In the genomic region with DNA sequence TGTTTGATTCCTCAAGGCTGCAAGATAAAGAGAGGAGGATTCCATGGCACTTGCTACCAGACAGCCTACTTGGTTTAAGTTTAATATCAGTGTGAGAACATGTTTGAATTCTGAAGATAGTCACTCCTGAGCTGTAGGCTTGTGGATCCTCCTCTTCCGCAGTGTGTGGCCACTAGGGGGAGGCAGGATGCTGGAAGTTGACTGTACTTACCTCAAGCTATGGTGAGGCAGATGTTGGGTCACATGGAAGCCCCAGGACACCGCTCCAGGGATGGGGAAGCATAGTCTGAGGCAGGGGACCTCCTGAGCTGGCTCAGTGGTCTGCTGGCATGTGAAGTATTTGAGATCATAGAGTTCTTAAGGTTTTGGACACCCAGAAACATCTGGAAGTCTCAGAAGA, we compare ENCODE assay signal across 9 mouse cellular contexts.
DNase-seq lines count a peak whose midpoint lies in the region; ATAC-seq and TF ChIP-seq lines count a peak whose summit lies in the region.
"Had no signal": no experiment of that assay in that cellular context is flagged by ENCODE, and none has a peak within 500 bp of the region (broad histone marks: within the 10 kb centered on the region; RNA-seq: fewer than 3 reads in every experiment).

No protein-coding gene starts in this region.

- TF ChIP-seq CTCF in hindbrain, postnatal 0 days (IDR thresholded peaks at IDR 0.05; ENCODE audit: low read depth), result peak; percentile 53
- peak; percentile 27; the same call in 1 of the 2 replicates for TF ChIP-seq CTCF in E14TG2a.4 (conservative IDR thresholded peaks at IDR 0.05; ENCODE audit: low read length)
- peak; percentile 56; the same call in 1 of the 2 replicates for TF ChIP-seq CTCF in brain, embryonic 14.5 days (IDR thresholded peaks at IDR 0.05; ENCODE audit: borderline replicate concordance, extremely low read depth, insufficient read depth, insufficient read length)
- peak; percentile 75 for TF ChIP-seq CTCF in layer of hippocampus, adult 2 months (conservative IDR thresholded peaks at IDR 0.05)

- no peak overlapping the region for H3K9ac ChIP-seq in hindbrain, postnatal 0 days (replicated peaks; ENCODE audit: low read length)
- no peak overlapping the region for H3K9ac ChIP-seq in hindbrain, embryonic 12.5 days
- H3K9ac ChIP-seq in heart, embryonic 11.5 days (ENCODE audit: low read depth, low read length), result no peak overlapping the region
- H3K9ac ChIP-seq: hindbrain, embryonic 15.5 days had no signal

- no peaks in the 10 kb centered on the region for H3K9me3 ChIP-seq in hindbrain, postnatal 0 days (ENCODE audit: low read length)
- no peaks in the 10 kb centered on the region for H3K9me3 ChIP-seq in hindbrain, embryonic 12.5 days (replicated peaks)
- H3K9me3 ChIP-seq in E14TG2a.4 (ENCODE audit: low read length), result no peaks in the 10 kb centered on the region
- H3K9me3 ChIP-seq in heart, embryonic 11.5 days (replicated peaks; ENCODE audit: control insufficient read depth, low read length), result no peaks in the 10 kb centered on the region
- H3K9me3 ChIP-seq: hindbrain, embryonic 15.5 days had no signal

- H3K27ac ChIP-seq in hindbrain, postnatal 0 days, result no peak overlapping the region
- H3K27ac ChIP-seq in hindbrain, embryonic 12.5 days, result no peak overlapping the region
- no peak overlapping the region for H3K27ac ChIP-seq in layer of hippocampus, adult 2 months
- H3K27ac ChIP-seq in heart, embryonic 11.5 days (ENCODE audit: low read depth, low read length), result no peak overlapping the region
- H3K27ac ChIP-seq: hindbrain, embryonic 15.5 days had no signal

- WGBS in hindbrain, postnatal 0 days, result 36% methylated on average over 2 of the region's 2 CpGs
- WGBS in hindbrain, embryonic 12.5 days, result 30% methylated on average over 2 of the region's 2 CpGs
- 20% methylated on average over 2 of the region's 2 CpGs for WGBS in heart, embryonic 11.5 days (ENCODE audit: insufficient replicate concordance)

- peak; percentile 11 for DNase-seq in hindbrain, postnatal 0 days (ENCODE audit: low spot score)
- DNase-seq in brain, embryonic 14.5 days (ENCODE audit: low read depth), result peak; percentile 40
- DNase-seq in layer of hippocampus, adult 2 months (ENCODE audit: low spot score in 2 of 2), result peak; percentile 9 to 29
- DNase-seq in right cerebral cortex, postnatal 4 days, result peak; percentile 32
- DNase-seq in B cell, adult 2 months, result no peak

- ATAC-seq in hindbrain, postnatal 0 days, result no peak
- no peak for ATAC-seq in hindbrain, embryonic 12.5 days (ENCODE audit: low FRiP score)
- ATAC-seq in heart, embryonic 11.5 days (replicated peaks; ENCODE audit: insufficient number of reproducible peaks, low FRiP score, low TSS enrichment), result no peak

- no peak for TF ChIP-seq POLR2A in brain, embryonic 14.5 days (IDR thresholded peaks at IDR 0.05; ENCODE audit: borderline replicate concordance, extremely low read depth, insufficient read depth, insufficient read length, poor library complexity, severe bottlenecking)

- no peak overlapping the region for H3K4me2 ChIP-seq in hindbrain, postnatal 0 days (ENCODE audit: low read depth, low read length)
- H3K4me2 ChIP-seq in hindbrain, embryonic 12.5 days (replicated peaks), result no peak overlapping the region
- no peak overlapping the region for H3K4me2 ChIP-seq in heart, embryonic 11.5 days
- H3K4me2 ChIP-seq: hindbrain, embryonic 15.5 days had no signal

- no peaks in the 10 kb centered on the region for H3K27me3 ChIP-seq in hindbrain, postnatal 0 days (ENCODE audit: insufficient read depth, low read length)
- H3K27me3 ChIP-seq in hindbrain, embryonic 12.5 days, result no peaks in the 10 kb centered on the region
- H3K27me3 ChIP-seq in E14TG2a.4 (ENCODE audit: insufficient read depth, low read length), result no peaks in the 10 kb centered on the region
- no peaks in the 10 kb centered on the region for H3K27me3 ChIP-seq in heart, embryonic 11.5 days (ENCODE audit: control insufficient read depth, insufficient read depth, low read length)
- H3K27me3 ChIP-seq: hindbrain, embryonic 15.5 days had no signal

- H3K4me3 ChIP-seq in hindbrain, postnatal 0 days (ENCODE audit: low read length), result no peak overlapping the region
- H3K4me3 ChIP-seq in hindbrain, embryonic 12.5 days, result no peak overlapping the region
- H3K4me3 ChIP-seq in E14TG2a.4 (replicated peaks; ENCODE audit: low read length), result no peak overlapping the region
- no peak overlapping the region for H3K4me3 ChIP-seq in layer of hippocampus, adult 2 months
- no peak overlapping the region for H3K4me3 ChIP-seq in heart, embryonic 11.5 days (ENCODE audit: low read depth, low read length)
- H3K4me3 ChIP-seq: hindbrain, embryonic 15.5 days had no signal

- no peaks in the 10 kb centered on the region for H3K36me3 ChIP-seq in hindbrain, postnatal 0 days (ENCODE audit: insufficient read depth, low read length)
- H3K36me3 ChIP-seq in hindbrain, embryonic 12.5 days, result no peaks in the 10 kb centered on the region
- no peaks in the 10 kb centered on the region for H3K36me3 ChIP-seq in E14TG2a.4 (ENCODE audit: insufficient read depth, low read length)
- no peaks in the 10 kb centered on the region for H3K36me3 ChIP-seq in heart, embryonic 11.5 days (ENCODE audit: control insufficient read depth, insufficient read depth, low read length)
- H3K36me3 ChIP-seq: hindbrain, embryonic 15.5 days had no signal

- no peaks in the 10 kb centered on the region for H3K4me1 ChIP-seq in hindbrain, postnatal 0 days (ENCODE audit: insufficient read depth, low read length)
- no peaks in the 10 kb centered on the region for H3K4me1 ChIP-seq in hindbrain, embryonic 12.5 days
- no peaks in the 10 kb centered on the region for H3K4me1 ChIP-seq in E14TG2a.4 (replicated peaks; ENCODE audit: low read depth, low read length)
- H3K4me1 ChIP-seq in heart, embryonic 11.5 days (ENCODE audit: control insufficient read depth, insufficient read depth, low read length), result no peaks in the 10 kb centered on the region
- H3K4me1 ChIP-seq: hindbrain, embryonic 15.5 days had no signal

Comparison
In these comparisons a context has a peak if more than half of its experiments do, and no peak if none do; other contexts are left out.
1. DNase-seq: peak in hindbrain, postnatal 0 days (single experiment), brain, embryonic 14.5 days (single experiment), layer of hippocampus, adult 2 months (2 of 2) and right cerebral cortex, postnatal 4 days (single experiment); none in B cell, adult 2 months (0 of 2).
2. Peak in every context shown above with its lines, with median percentiles within 50 percentile points of each other: CTCF ChIP-seq.